Mouse (Mus musculus) stomach, embryonic 14.5 days (tissue): ENCODE measurements around the gene Tmem236. TPM values are rescaled to one million over a fixed set of nuclear protein-coding genes. Genes with fewer than 3 reads are reported as not detected.
"Not testable (repeated sequence)": the region's sequence is repeated elsewhere in the genome, so short reads cannot be mapped to it uniquely, and the experiment has no call there.

ENCODE experiments used
- ATAC-seq: fragments of 200-750 bp; cut with Nextera tagmentation; 2 replicates; pipeline ENCODE4 v1.8.0; 2017; ENCODE audit warnings: low read depth, moderate TSS enrichment; ENCODE audit not compliant: insufficient number of reproducible peaks, insufficient read depth, low FRiP score
- H3K27ac ChIP-seq: fragments of 300-500 bp; sonication (generic); 2 replicates; pipeline ENCODE4 v1.5.1; 2014; ENCODE audit warnings: mild to moderate bottlenecking, low read length, moderate library complexity, mixed read lengths
- H3K27me3 ChIP-seq: fragments of 300-500 bp; sonication (generic); 2 replicates; pipeline ENCODE4 v1.6.1; 2014; ENCODE audit warnings: low read length, control low read depth, mixed read lengths; ENCODE audit not compliant: control insufficient read depth, insufficient read depth
- H3K36me3 ChIP-seq: fragments of 300-500 bp; sonication (generic); 2 replicates; pipeline ENCODE4 v1.6.1; 2014; ENCODE audit warnings: mild to moderate bottlenecking, control low read depth, low read length, moderate library complexity, mixed read lengths; ENCODE audit not compliant: control insufficient read depth, insufficient read depth
- H3K4me1 ChIP-seq: fragments of 300-500 bp; sonication (generic); 2 replicates; pipeline ENCODE4 v1.6.1; 2014; ENCODE audit warnings: low read length, control low read depth, mixed read lengths; ENCODE audit not compliant: control insufficient read depth, insufficient read depth
- H3K4me2 ChIP-seq: fragments of 300-500 bp; sonication (generic); replicated peaks from 2 replicates; pipeline ENCODE4 v1.6.1; 2014; ENCODE audit warnings: low read depth, low read length, control low read depth
- H3K4me3 ChIP-seq: fragments of 300-500 bp; sonication (generic); 2 replicates; pipeline ENCODE4 v1.5.1; 2014; ENCODE audit warnings: low read depth, low read length, control low read depth
- H3K9ac ChIP-seq: fragments of 300-500 bp; sonication (generic); replicated peaks from 2 replicates; pipeline ENCODE4 v1.6.1; 2014; ENCODE audit warnings: low read depth, mild to moderate bottlenecking, control low read depth, low read length, moderate library complexity, mixed read lengths
- H3K9me3 ChIP-seq: fragments of 300-500 bp; sonication (generic); 2 replicates; pipeline ENCODE4 v1.6.1; 2016; ENCODE audit warnings: low read depth, low read length, control low read depth; ENCODE audit not compliant: control insufficient read depth
- WGBS: fragments of 180-500 bp; shearing (Covaris S2); extraction: QIAGEN DNeasy Blood & Tissue Kit; methylation state at CpG from one replicate; pipeline ENCODE4 v1.1.7; 2014; 5-methylcytosine and 5-hydroxymethylcytosine counted together
- polyA plus RNA-seq: library from polyadenylated mRNA; unstranded; fragments of >200 nt; fragmentation: Nextera tagmentation; extraction: Ambion mirVana; gene quantifications from 2 replicates; pipeline ENCODE4 v1.2.1, GENCODE M21; 2014

Gene Tmem236
- polyA plus RNA-seq, 1 experiment from 2014 or later: 0.26 TPM

DNA sequence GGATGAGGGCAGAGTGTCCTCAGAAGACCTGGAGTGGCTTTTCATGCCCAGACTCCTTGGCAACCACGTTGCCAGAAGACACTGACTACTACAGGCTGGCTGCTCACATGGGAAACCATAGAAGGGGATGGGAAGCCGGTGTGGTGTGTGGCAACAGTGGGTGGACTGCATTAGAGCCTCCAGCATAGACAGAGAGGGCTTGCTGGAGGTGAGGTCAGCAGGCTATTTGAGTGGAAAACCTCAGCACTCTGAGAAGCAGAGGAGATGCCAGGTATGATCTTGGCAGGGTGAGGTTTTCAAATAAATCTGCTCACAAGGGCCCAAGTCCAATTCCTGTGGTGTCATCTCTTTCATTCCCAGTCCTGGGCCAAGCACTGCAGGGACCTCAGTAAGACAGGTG is 25.3 kb downstream of the Tmem236 start:
- no peak overlapping the region for H3K4me3 ChIP-seq
- no peaks in the 10 kb centered on the region for H3K27me3 ChIP-seq
- H3K36me3 ChIP-seq: no peaks in the 10 kb centered on the region
- ATAC-seq: no peak
- H3K4me2 ChIP-seq: no peak overlapping the region
- H3K9ac ChIP-seq: no peak overlapping the region
- no peak overlapping the region for H3K27ac ChIP-seq
- no peaks in the 10 kb centered on the region for H3K9me3 ChIP-seq
- 39% methylated on average over 2 of the region's 2 CpGs for WGBS
- no peaks in the 10 kb centered on the region for H3K4me1 ChIP-seq

DNA sequence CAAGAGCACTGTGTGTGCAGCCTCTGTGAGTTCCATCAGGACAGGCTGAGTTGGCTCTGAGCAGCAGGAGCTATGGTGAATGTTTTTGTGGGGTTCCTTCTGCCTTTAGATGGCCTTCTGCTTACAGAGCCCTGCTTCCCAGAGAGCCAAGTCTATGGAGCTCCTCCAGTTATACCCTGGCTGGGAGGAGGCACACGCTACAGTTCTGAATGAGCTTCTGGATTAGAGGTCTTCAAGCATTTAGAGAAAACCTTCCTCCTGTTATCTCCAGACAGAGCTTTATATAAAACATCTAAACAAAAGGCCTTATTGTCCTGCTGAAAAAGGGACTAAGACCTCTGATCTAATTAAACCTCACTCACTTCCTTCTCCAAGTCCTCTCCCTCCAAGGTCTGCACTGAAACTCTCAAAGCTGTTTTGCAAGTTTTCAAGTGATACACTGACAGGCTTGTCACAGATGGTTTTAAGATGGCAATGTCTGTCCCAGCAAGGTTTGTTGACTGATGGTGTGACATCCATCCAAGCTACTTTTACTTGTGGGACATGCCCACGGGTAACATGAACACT is 26.6 kb downstream of the Tmem236 start:
- not testable (repeated sequence) for ATAC-seq, H3K27me3 ChIP-seq, H3K4me3 ChIP-seq, H3K36me3 ChIP-seq, H3K27ac ChIP-seq, H3K9me3 ChIP-seq, H3K4me1 ChIP-seq, H3K9ac ChIP-seq, H3K4me2 ChIP-seq
- WGBS: no CpG with 5 or more reads among the region's 2 CpGs

DNA sequence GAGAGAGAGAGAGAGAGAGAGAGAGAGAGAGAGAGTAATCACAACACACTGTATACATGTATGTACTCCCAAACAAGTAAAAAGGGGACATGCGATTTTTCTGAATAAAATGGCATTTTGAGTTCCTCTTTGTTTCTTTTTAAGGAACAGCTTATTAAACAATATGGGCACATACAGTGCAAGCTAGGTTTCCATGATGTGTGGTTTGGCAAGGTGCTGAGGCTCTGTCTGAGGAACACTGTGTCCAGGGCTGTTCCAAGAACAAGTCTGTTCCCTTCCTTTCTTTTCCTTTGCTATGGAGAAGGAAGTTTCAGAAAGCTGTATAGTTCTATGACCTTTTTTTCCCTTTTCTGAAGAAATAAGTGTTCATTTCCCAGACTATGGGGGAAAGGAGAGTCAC is 30.0 kb downstream of the Tmem236 start:
- no peak overlapping the region for H3K27ac ChIP-seq
- no peak for ATAC-seq
- no peak overlapping the region for H3K4me3 ChIP-seq
- H3K9me3 ChIP-seq: no peaks in the 10 kb centered on the region
- no peaks in the 10 kb centered on the region for H3K4me1 ChIP-seq
- H3K9ac ChIP-seq: no peak overlapping the region
- no peaks in the 10 kb centered on the region for H3K27me3 ChIP-seq
- no peaks in the 10 kb centered on the region for H3K36me3 ChIP-seq
- WGBS: 85% methylated on average over 1 of the region's 1 CpGs
- H3K4me2 ChIP-seq: no peak overlapping the region

DNA sequence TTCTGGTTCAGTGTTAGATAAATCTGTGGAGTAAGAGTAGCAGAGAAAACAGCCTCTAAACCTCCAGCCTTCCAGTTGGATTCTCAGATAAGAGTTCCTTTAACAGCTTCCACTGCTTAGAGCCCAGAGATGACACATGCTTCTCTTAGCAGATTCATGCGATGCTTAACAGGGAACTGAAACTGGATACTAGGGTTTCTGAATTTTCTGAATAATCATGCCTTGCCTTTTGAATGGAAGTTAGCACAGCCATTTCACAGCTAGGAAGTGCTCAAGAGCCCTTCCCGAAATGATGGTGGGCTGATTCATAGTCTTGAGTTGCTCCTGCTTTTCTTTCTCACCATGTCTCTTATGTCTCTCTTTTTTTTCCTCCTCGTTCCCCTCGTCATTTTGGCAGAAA is 32.5 kb downstream of the Tmem236 start:
- Histone ChIP-seq H3K4me3 (no peak overlapping the region), H3K4me1 (no peaks in the 10 kb centered on the region), H3K9ac (no peak overlapping the region), H3K27ac (no peak overlapping the region), H3K4me2 (no peak overlapping the region), H3K9me3 (no peaks in the 10 kb centered on the region), H3K36me3 (no peaks in the 10 kb centered on the region), H3K27me3 (no peaks in the 10 kb centered on the region)
- no peak for ATAC-seq
- 74% methylated on average over 4 of the region's 4 CpGs for WGBS

DNA sequence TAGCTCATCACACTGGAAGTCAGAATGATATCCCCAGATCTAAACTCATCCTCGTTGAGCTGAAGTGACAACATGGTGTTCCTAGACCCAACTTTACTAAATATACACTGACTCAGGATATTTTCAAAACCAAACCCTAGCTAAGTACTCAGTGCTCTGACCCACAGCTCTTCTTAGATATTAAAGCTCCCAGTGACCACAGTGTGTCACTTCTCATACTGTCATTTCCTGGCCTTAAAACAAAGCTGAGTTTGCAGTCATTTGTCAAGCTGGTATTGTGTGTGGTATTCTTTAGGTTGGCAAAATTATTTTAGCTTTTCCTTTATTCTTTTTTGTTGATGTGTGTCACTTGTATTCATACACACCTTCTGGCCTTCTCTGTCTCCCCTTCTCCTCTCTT is 36.4 kb downstream of the Tmem236 start:
- no peak overlapping the region for H3K4me2 ChIP-seq
- ATAC-seq: no peak
- no peak overlapping the region for H3K27ac ChIP-seq
- WGBS: 83% methylated on average over 1 of the region's 1 CpGs
- H3K9me3 ChIP-seq: no peaks in the 10 kb centered on the region
- H3K36me3 ChIP-seq: no peaks in the 10 kb centered on the region
- no peaks in the 10 kb centered on the region for H3K27me3 ChIP-seq
- no peaks in the 10 kb centered on the region for H3K4me1 ChIP-seq
- no peak overlapping the region for H3K9ac ChIP-seq
- H3K4me3 ChIP-seq: no peak overlapping the region

DNA sequence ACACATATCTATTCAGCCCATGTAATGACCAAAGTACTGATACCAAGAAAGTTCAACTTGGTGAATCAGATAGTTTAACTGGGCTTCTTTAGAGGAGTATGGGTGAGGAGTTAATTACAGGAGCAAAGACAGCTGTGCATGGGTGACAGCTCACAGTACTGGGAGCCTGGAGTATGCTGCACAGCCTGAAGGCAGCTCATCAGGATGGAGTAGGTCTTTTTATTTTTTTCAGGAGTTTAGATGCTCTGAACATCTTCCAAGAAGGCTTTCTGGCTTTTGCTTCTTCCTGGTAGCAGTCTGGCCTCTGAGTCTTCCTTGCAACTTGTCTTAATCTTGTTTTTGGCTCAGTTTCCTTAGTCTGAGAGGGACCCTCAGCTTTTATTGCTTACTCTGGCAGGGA is 37.3 kb downstream of the Tmem236 start:
- H3K9me3 ChIP-seq: no peaks in the 10 kb centered on the region
- no peaks in the 10 kb centered on the region for H3K27me3 ChIP-seq
- peak; percentile 81; the same call in 1 of the 2 replicates for ATAC-seq
- no peak overlapping the region for H3K9ac ChIP-seq
- no peak overlapping the region for H3K27ac ChIP-seq
- no peaks in the 10 kb centered on the region for H3K4me1 ChIP-seq
- H3K4me3 ChIP-seq: no peak overlapping the region
- no peak overlapping the region for H3K4me2 ChIP-seq
- no peaks in the 10 kb centered on the region for H3K36me3 ChIP-seq

DNA sequence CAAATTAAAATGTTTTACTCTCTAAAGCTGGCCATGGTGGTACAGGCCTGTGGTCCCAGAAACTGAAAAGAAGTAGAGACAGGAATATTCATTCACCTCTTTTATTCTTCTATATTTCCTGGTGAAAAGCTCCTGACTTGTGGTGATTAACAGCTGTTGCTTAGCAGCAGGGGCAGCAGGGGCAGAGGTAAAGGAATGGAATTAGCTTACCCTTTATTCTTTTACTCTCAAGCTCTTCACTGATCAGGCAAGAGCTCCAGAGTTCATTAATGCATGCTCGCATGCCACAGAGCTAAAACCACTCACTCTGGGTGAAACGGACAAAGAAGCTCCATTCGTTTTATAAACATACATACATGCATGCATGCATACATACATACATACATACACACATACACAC is 40.4 kb downstream of the Tmem236 start:
- no peaks in the 10 kb centered on the region for H3K27me3 ChIP-seq
- 42% methylated on average over 3 of the region's 3 CpGs for WGBS
- H3K4me1 ChIP-seq: no peaks in the 10 kb centered on the region
- no peaks in the 10 kb centered on the region for H3K9me3 ChIP-seq
- no peak overlapping the region for H3K27ac ChIP-seq
- no peak overlapping the region for H3K4me3 ChIP-seq
- no peak for ATAC-seq
- no peak overlapping the region for H3K4me2 ChIP-seq
- H3K36me3 ChIP-seq: no peaks in the 10 kb centered on the region
- no peak overlapping the region for H3K9ac ChIP-seq

DNA sequence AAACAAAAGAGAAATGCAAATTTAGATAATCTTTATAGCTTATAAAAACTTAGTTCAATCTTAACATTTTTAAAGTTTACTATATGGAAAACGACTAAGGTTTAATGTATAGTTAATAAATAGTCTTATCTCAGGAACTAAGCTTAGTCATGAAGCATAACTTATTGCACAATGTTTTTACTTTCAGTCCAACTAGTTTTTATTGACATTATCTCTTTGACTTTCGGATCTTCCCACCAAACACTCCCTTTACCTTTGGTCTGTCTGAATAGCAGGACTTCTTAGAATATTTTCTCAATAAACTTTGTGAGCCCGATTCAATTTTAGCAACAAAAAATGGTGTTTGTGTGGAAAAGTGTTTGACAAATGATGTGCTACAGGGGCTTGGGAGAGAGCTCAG is 42.3 kb downstream of the Tmem236 start:
- no peaks in the 10 kb centered on the region for H3K36me3 ChIP-seq
- H3K9ac ChIP-seq: no peak overlapping the region
- no peak overlapping the region for H3K4me3 ChIP-seq
- H3K9me3 ChIP-seq: no peaks in the 10 kb centered on the region
- 68% methylated on average over 3 of the region's 3 CpGs for WGBS
- ATAC-seq: no peak
- no peak overlapping the region for H3K4me2 ChIP-seq
- H3K27me3 ChIP-seq: no peaks in the 10 kb centered on the region
- H3K4me1 ChIP-seq: no peaks in the 10 kb centered on the region
- H3K27ac ChIP-seq: no peak overlapping the region

DNA sequence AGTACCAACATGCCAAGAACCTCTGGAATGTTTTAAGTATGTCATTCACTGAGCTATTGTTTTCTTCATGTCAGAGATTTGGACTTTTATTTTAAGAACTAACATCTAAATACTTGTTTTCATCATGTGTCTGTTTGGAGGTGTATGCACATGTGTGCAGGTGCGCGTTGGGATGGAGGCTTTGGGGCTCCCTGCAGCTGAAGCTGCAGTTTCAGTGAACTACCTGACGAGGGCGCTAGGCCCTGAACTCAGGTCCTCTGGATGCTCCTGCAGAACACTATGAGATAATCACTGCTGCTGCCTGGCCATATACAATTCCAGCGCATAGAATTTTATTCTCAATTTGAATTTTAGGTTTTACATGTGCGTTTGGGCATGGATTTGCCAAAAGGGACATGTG is 43.8 kb downstream of the Tmem236 start:
- no peak overlapping the region for H3K27ac ChIP-seq
- H3K36me3 ChIP-seq: no peaks in the 10 kb centered on the region
- no peaks in the 10 kb centered on the region for H3K4me1 ChIP-seq
- H3K9ac ChIP-seq: no peak overlapping the region
- H3K4me2 ChIP-seq: no peak overlapping the region
- H3K4me3 ChIP-seq: no peak overlapping the region
- no peaks in the 10 kb centered on the region for H3K27me3 ChIP-seq
- no peak for ATAC-seq
- no peaks in the 10 kb centered on the region for H3K9me3 ChIP-seq
- 79% methylated on average over 6 of the region's 6 CpGs for WGBS
